Mouse (Mus musculus): ENCODE measurements around the gene Tradd. TPM values are rescaled to one million over a fixed set of nuclear protein-coding genes. Genes with fewer than 3 reads are reported as not detected.

Tradd gene
- polyA plus RNA-seq, 1 experiment from 2014 or later = 23.2 TPM

DNA sequence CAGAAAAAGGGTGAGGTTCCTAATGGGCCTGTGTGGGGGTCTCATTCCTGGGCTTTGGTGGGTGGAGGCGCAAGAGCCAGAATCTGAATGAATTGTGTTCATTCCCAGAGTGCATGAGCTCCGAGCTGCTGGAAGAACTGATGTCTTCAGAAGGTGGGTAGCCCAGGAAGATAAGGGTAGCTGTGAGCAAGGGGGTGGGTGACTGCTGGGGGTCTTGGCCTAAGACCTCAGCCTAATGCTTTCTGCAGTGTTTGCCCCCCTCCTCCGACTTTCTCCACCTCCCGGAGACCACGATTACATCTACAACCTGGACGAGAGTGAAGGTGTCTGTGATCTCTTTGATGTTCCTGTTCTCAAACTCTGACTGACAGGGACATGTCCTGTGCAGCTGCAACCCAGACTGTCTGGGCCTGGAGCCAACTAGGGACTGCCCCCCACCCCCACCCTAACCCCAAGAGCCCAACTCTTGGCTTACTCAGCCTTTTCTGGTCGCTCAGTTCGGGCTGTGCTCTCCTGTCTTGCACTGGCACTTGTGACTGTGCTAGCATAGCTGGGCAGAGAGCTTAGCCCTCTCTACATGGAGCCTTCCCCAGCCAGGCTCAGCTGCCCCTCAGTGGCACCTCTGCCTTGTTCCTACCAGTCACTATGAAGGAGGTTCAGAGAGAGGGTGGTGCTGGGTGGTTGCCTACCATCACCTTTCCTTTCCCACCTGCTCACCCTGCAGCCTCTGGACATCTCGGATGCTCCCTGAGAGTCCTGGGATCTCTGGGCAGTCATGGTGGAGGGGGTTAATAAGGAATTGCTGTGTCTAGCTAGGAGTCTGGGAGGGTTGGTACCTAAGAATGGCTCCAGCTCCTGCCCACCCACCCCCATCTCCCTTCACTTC, 40.2 kb upstream of the Tradd start:
- no peak overlapping the region for H3K4me3 ChIP-seq
- H3K36me3 ChIP-seq = peaks cover 82% of the 10 kb centered on the region
- peaks cover 24% of the 10 kb centered on the region for H3K4me1 ChIP-seq
- no peaks in the 10 kb centered on the region for H3K27me3 ChIP-seq
- H3K9me3 ChIP-seq = no peaks in the 10 kb centered on the region
- 0 out of 2 replicates have a peak overlapping the region, but pooled peaks have one; percentile 72 for H3K4me2 ChIP-seq (replicated peaks)
- H3K27ac ChIP-seq = peak overlapping the region; percentile 39; the same call in 1 of the 2 replicates
- ATAC-seq (ENCODE audit: low FRiP score, low read depth) = peak; percentile 34; the same call in 1 of the 2 replicates
- 63% methylated on average over 9 of the region's 9 CpGs for WGBS
- no peak overlapping the region; the same call in 1 of the 2 replicates for H3K9ac ChIP-seq

DNA sequence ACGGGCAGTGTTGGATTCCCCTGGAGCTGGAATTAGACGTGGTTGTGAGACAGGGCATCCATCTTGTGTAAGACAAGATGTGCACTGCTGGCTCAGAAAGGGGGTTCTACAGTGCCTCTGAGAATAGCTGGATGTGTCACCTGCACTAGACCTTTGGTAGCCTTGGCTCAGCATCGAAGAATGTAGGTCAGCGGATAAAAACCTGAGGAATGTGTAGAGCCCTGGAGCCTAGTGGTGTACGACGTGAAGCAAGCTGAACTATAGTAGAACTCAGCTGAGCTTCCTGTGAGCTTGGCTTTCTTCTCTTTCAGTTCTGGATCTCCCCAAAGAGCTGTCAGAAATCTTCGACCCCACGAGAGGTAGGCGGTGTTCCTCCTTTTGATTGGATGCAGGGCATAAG, 39.5 kb upstream of the Tradd start:
- WGBS = 86% methylated on average over 9 of the region's 9 CpGs
- Histone ChIP-seq H3K4me3 (no peak overlapping the region), H3K9ac (no peak overlapping the region), H3K9me3 (no peaks in the 10 kb centered on the region), H3K36me3 (peaks cover 79% of the 10 kb centered on the region), H3K4me1 (peaks cover 27% of the 10 kb centered on the region), H3K4me2 (replicated peaks) (no peak overlapping the region), H3K27me3 (no peaks in the 10 kb centered on the region), H3K27ac (no peak overlapping the region)
- no peak for ATAC-seq (ENCODE audit: low FRiP score, low read depth)

DNA sequence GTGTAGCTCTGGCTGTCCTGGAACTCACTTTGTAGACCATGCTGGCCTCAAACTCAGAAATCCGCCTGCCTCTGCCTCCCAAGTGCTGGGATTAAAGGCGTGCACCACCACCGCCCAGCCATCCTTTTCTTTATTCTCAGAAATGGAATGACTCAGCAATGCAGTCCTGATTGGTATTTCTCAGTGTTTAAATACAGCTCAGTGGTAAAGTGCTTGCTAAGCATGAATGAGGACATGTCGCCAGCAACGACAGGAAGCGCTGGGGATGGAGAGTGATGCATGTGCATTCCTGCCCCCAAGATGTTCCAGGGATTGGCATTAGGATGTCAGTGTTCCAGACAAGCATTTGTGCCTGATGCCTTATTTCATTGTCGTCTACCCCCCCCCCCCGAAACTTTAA, 39.0 kb upstream of the Tradd start:
- H3K9ac ChIP-seq = no peak overlapping the region
- no peak overlapping the region for H3K27ac ChIP-seq
- no peak for ATAC-seq (ENCODE audit: low FRiP score, low read depth)
- 90% methylated on average over 8 of the region's 8 CpGs for WGBS
- H3K27me3 ChIP-seq = no peaks in the 10 kb centered on the region
- no peak overlapping the region for H3K4me3 ChIP-seq
- H3K4me2 ChIP-seq (replicated peaks) = no peak overlapping the region
- H3K4me1 ChIP-seq = peaks cover 32% of the 10 kb centered on the region
- peaks cover 78% of the 10 kb centered on the region for H3K36me3 ChIP-seq
- H3K9me3 ChIP-seq = no peaks in the 10 kb centered on the region

DNA sequence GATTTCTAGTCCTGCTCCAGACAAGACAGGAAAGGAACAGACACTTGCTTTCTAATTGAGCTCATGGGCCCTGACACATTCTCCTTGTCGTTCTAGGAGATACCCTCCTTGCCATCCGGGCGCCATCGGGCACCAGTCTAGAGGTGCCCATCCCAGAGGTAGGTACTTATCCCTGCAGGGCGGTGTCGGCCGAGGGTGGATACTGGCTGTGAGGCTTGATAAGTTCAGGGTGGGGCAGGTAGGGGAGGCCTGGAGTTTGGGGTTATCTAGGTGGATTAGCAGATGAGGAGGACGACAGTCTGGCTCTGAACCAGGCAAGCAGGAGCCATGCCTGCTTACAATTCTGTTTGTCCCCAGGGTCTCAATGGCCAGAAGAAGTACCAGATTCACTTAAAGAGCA, 35.6 kb upstream of the Tradd start:
- H3K9me3 ChIP-seq = no peaks in the 10 kb centered on the region
- H3K4me3 ChIP-seq = no peak overlapping the region
- H3K4me2 ChIP-seq (replicated peaks) = no peak overlapping the region
- WGBS = 95% methylated on average over 8 of the region's 8 CpGs
- no peaks in the 10 kb centered on the region; the same call in 1 of the 2 replicates for H3K27me3 ChIP-seq
- H3K4me1 ChIP-seq = peaks cover 26% of the 10 kb centered on the region
- H3K36me3 ChIP-seq = peaks cover 59% of the 10 kb centered on the region
- H3K9ac ChIP-seq = no peak overlapping the region
- ATAC-seq (ENCODE audit: low FRiP score, low read depth) = no peak
- no peak overlapping the region for H3K27ac ChIP-seq

DNA sequence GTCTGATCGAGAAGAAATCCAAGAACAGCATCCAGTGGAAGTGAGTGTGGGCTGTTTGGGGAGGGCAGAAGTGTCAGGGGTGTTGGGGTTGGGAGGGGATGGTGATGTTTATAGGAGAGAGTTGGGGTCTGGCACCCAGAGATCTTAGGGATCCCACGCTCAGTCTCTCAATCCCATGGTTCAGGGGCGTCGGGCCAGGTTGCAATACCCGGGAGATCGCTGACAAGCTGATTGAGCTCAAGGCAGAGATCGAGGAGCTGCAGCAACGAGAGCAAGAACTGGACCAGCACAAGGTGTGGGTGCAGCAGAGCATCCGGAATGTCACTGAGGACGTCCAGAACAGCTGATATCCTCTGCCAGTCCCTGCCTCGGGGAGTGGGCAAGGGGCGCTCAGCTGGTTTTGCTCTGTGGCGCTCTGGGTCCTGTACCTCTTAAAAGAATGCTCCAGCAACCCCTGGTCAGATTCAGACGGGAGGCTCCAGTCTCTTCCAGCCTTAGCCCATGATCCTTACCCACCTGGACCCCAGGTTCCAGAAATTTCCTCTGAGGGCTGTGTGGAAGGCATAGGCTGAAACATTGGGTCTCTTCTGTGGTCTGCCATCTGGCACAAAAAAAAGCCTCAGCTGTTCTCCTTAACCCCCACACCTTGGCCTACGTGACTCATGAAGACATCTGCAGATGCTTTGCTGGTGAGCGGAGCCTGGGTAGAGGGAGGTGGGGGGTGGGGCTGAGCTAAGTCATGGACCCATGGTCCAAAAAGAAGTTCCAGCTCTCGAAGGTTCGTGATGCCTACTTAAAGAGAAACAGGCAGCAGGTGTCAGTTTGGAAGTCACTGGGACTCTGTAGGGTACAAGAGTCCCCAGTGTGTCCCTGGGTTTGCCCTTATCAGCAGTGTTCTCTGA, 34.2 kb upstream of the Tradd start:
- ATAC-seq (ENCODE audit: low FRiP score, low read depth) = no peak

DNA sequence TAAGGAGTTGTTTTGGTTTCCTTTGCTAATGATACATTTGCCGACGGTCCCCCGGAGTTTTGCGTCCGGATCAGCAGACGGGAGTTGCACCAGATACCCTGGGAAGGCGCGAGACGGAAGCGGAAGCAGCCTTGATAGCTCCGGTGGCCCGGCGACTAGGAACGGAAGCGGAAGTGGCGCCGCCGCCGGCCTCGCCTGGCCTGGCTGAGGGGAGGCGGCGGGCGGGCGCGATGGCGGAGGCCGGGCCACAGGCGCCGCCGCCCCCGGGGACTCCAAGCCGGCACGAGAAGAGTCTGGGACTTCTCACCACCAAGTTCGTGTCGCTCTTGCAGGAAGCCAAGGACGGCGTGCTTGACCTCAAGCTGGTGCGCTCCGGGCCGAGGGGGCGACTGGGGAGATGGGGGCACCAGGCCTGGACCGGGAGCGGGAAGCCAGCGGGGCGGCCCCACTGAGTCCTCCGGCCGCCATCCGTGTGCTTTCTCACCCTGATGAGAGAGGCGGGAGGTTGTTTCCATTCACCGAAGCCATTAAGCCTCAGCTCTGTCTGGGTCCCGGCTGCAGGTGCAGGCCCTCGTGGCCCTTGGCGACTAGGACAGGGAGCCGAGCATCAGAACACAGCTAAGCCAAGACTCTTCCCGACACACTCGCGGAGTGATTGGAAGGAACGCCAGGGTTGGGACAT, 33.2 kb upstream of the Tradd start, which contains the start of gene E2f4:
TSS of gene E2f4 (plus strand) at position 153 of the 682 bp plus-strand sequence.
- peak within 1 kb of the TSS; percentile 94 for H3K9ac ChIP-seq
- H3K9me3 ChIP-seq = no peaks in the 10 kb centered on the region
- peak within 1 kb of the TSS; percentile 97 for H3K4me2 ChIP-seq (replicated peaks)
- peaks cover 39% of the 10 kb centered on the region for H3K36me3 ChIP-seq
- H3K27me3 ChIP-seq = peaks cover 15% of the 10 kb centered on the region
- ATAC-seq (ENCODE audit: low FRiP score, low read depth) = peak; percentile 90
- H3K4me1 ChIP-seq = peaks cover 18% of the 10 kb centered on the region
- peak within 1 kb of the TSS; percentile 98 for H3K4me3 ChIP-seq
- under 1% methylated on average over 58 of the region's 58 CpGs for WGBS
- peak within 1 kb of the TSS; percentile 58 for H3K27ac ChIP-seq

More for the DNA sequence above, 34.2 kb upstream of the Tradd start:
- 58% methylated on average over 18 of the region's 18 CpGs for WGBS
- H3K9ac ChIP-seq = peak overlapping the region; percentile 94
- peak overlapping the region; percentile 97 for H3K4me2 ChIP-seq (replicated peaks)
- 0 out of 2 replicates have a peak overlapping the region, but pooled peaks have one; percentile 58 for H3K27ac ChIP-seq
- no peaks in the 10 kb centered on the region for H3K9me3 ChIP-seq
- H3K4me1 ChIP-seq = peaks cover 18% of the 10 kb centered on the region
- peak overlapping the region; percentile 98 for H3K4me3 ChIP-seq
- H3K36me3 ChIP-seq = peaks cover 46% of the 10 kb centered on the region
- H3K27me3 ChIP-seq = peaks cover 5% of the 10 kb centered on the region; the same call in 1 of the 2 replicates

DNA sequence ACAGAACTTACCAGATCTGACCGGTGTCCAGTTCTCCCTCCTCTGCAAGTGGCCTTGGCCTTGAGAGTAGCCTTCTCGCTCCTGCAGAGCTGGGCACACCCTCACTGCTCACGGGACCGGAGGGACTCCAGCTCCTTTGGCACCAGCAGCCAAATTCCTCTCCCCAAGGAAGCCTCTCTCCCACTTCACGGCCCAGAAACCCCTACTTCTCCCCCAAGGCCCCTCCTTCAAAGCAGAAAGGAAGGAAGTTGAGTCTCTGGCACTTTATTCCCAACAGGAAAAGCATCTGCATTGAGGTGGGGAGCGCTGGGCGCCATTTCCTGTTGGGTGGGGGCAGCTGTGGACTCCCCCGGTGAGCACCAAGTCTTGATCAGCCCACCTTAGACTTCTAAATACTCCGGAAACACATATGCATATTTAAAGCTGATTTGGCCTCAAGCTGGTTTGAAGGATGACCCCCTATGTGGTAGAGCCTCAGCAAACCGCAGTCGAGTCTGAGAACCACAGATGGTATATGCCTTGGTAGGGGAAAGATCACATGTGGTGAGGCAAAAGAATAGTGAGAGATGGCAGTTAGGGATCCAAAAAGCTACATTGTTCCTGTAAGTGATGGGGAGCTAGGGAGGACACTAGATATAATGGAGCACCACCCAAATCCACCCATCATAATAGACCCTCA, 31.6 kb upstream of the Tradd start, which contains the start of gene Exoc3l:
TSS of gene Exoc3l (minus strand) at position 207 of the 679 bp plus-strand sequence.
- Histone ChIP-seq H3K27me3 (peaks cover 15% of the 10 kb centered on the region), H3K27ac (peak within 1 kb of the TSS; percentile 48; the same call in 1 of the 2 replicates), H3K4me2 (replicated peaks) (peak within 1 kb of the TSS; percentile 97), H3K4me1 (peaks cover 18% of the 10 kb centered on the region), H3K9me3 (no peaks in the 10 kb centered on the region), H3K9ac (peak within 1 kb of the TSS; percentile 15; the same call in 1 of the 2 replicates), H3K4me3 (peak within 1 kb of the TSS; percentile 98), H3K36me3 (peaks cover 22% of the 10 kb centered on the region)
- no peak for ATAC-seq (ENCODE audit: low FRiP score, low read depth)
- 62% methylated on average over 11 of the region's 11 CpGs for WGBS

DNA sequence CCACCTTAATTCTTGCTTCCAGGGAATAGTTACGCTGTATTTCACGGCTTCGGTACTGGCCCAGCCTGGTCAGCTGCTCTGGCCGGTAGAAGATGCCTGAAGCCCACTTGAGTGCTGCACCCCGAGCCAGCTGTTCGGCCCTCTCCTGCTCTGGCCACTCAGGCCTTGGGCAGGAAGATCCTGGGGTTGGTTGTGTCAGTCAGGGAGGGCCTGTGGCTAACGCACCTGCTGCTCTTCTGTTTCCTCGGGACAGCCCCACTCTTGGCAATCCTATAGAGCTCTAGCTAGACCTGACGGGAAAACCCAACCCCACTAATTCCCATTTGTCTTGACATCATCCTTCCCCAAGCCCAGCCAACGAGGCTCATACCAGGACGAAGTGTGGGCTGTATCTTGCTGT, 30.8 kb upstream of the Tradd start:
- ATAC-seq (ENCODE audit: low FRiP score, low read depth) = no peak
- H3K4me3 ChIP-seq = 0 out of 2 replicates have a peak overlapping the region, but pooled peaks have one; percentile 11
- H3K9me3 ChIP-seq = no peaks in the 10 kb centered on the region
- 65% methylated on average over 11 of the region's 11 CpGs for WGBS
- H3K27me3 ChIP-seq = peaks cover 21% of the 10 kb centered on the region
- H3K36me3 ChIP-seq = peaks cover 15% of the 10 kb centered on the region
- H3K4me1 ChIP-seq = peaks cover 24% of the 10 kb centered on the region
- H3K4me2 ChIP-seq (replicated peaks) = peak overlapping the region; percentile 31
- H3K9ac ChIP-seq = peak overlapping the region; percentile 15; the same call in 1 of the 2 replicates
- no peak overlapping the region for H3K27ac ChIP-seq

DNA sequence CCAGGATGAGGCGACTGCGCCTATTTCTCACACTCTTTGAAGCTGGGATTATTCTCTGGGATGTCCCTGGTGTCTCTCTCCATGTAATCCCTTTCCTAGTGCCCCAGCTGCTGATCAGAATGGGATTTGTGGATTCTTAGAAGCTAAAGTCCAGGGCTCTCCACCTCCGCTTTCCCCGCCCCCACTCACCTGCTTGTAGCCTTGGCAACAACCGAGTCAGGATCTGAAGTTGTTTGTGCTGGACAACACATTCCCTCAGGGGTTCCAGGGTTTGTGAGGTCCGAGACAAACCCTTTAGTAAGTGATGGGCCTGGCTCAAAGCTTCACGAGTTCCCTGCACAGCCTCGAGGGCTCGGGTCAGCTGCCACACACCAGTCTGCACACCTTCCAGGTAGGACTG, 30.4 kb upstream of the Tradd start:
- H3K4me2 ChIP-seq (replicated peaks) = peak overlapping the region; percentile 31; the same call in 1 of the 2 replicates
- 72% methylated on average over 9 of the region's 9 CpGs for WGBS

DNA sequence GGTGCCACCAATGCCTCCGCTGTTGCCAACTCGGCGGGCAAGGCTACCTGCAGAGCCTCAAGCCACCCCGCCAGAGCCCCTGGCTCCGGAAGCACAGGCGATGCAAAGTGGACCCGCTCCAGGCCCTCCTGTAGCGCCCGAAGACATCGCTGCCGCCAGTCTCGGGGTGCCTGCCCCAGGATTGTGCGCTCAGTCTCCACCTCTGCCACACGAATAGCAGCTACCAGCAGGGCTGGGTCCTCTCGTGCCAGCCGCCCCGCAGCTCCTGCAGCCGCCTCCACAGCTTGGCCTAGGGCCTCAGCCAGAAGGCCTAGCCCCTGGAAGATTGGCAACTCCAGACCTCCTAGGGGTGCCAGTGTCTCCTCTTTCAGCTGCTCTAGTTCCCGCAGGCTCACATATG, 29.0 kb upstream of the Tradd start:
- no peak overlapping the region for H3K9ac ChIP-seq
- no peak overlapping the region for H3K4me2 ChIP-seq (replicated peaks)
- WGBS = 62% methylated on average over 19 of the region's 19 CpGs
- peaks cover 31% of the 10 kb centered on the region for H3K4me1 ChIP-seq
- no peaks in the 10 kb centered on the region for H3K36me3 ChIP-seq
- H3K9me3 ChIP-seq = no peaks in the 10 kb centered on the region
- no peak overlapping the region for H3K4me3 ChIP-seq
- ATAC-seq (ENCODE audit: low FRiP score, low read depth) = no peak
- H3K27me3 ChIP-seq = peaks cover 28% of the 10 kb centered on the region
- no peak overlapping the region for H3K27ac ChIP-seq

More for the DNA sequence above, 30.4 kb upstream of the Tradd start:
- no peak for ATAC-seq (ENCODE audit: low FRiP score, low read depth)
- Histone ChIP-seq H3K36me3 (peaks cover 10% of the 10 kb centered on the region), H3K4me3 (0 out of 2 replicates have a peak overlapping the region, but pooled peaks have one; percentile 11), H3K4me1 (peaks cover 29% of the 10 kb centered on the region), H3K27ac (no peak overlapping the region), H3K27me3 (peaks cover 26% of the 10 kb centered on the region), H3K9me3 (no peaks in the 10 kb centered on the region), H3K9ac (peak overlapping the region; percentile 15; the same call in 1 of the 2 replicates)

DNA sequence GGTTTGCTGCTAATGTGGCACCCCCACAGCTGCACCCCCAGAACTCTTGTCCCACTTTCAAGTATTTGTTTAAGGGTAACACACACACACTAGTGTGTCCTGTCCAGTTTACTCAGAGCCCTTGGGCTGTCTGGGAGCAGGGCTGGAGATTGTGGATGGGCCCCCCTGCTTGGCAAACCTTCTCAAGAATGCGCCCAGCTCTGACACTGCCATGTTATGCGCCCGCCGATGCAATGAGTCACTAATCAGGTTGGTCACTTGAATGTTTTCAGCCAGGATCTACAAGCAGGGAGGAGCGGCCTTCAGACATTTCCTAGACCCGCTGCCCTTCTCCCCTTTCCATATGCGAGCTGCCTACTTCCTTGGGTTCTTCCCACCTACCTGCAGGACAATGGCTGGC, 28.1 kb upstream of the Tradd start:
- Histone ChIP-seq H3K9ac (no peak overlapping the region), H3K4me2 (replicated peaks) (no peak overlapping the region), H3K4me3 (no peak overlapping the region), H3K27ac (no peak overlapping the region), H3K4me1 (peaks cover 33% of the 10 kb centered on the region), H3K9me3 (no peaks in the 10 kb centered on the region), H3K27me3 (peaks cover 28% of the 10 kb centered on the region), H3K36me3 (no peaks in the 10 kb centered on the region)
- no peak for ATAC-seq (ENCODE audit: low FRiP score, low read depth)
- 80% methylated on average over 7 of the region's 7 CpGs for WGBS

Data from limb, embryonic 13.5 days (tissue).